Mouse (Mus musculus): ENCODE data around the gene Foxk1. TPM values are rescaled to one million over a fixed set of nuclear protein-coding genes. Genes with fewer than 3 reads are reported as not detected.

The Foxk1 gene
- polyA plus RNA-seq, 1 experiment: 58.0 TPM

- Histone ChIP-seq H3K27ac (ENCODE audit: insufficient read depth, low read depth, low read length) (no peak overlapping the region), H3K27me3 (ENCODE audit: control insufficient read depth, insufficient read depth, low read length) (no peaks in the 10 kb centered on the region), H3K4me1 (ENCODE audit: control insufficient read depth, insufficient read depth, insufficient read length, low read length) (peaks cover 1% of the 10 kb centered on the region; the same call in 1 of the 2 replicates), H3K36me3 (ENCODE audit: control insufficient read depth, insufficient read depth, low read length) (peaks cover 63% of the 10 kb centered on the region), H3K4me3 (ENCODE audit: low read depth, low read length) (no peak overlapping the region)
- 25% methylated on average over 1 of the region's 1 CpGs for WGBS
- TF ChIP-seq POLR2A (IDR thresholded peaks at IDR 0.05; ENCODE audit: low read depth, low read length) (no peak), CTCF (IDR thresholded peaks at IDR 0.05; ENCODE audit: extremely low read depth, insufficient read length, insufficient replicate concordance, low read depth, low read length) (no peak)
These were observed 50.5 kb downstream of the Foxk1 start for GRCm38 (mm10) chr5:142451759-142452158.

GRCm38 (mm10) chr5:142453742-142454141, 52.4 kb downstream of the Foxk1 start:
- TF ChIP-seq CTCF (IDR thresholded peaks at IDR 0.05; ENCODE audit: extremely low read depth, insufficient read length, insufficient replicate concordance, low read depth, low read length) (no peak), POLR2A (IDR thresholded peaks at IDR 0.05; ENCODE audit: low read depth, low read length) (no peak)
- WGBS: 94% methylated on average over 13 of the region's 13 CpGs

GRCm38 (mm10) chr5:142456318-142456717, 55.0 kb downstream of the Foxk1 start:
- H3K36me3 ChIP-seq (ENCODE audit: control insufficient read depth, insufficient read depth, low read length): peaks cover 62% of the 10 kb centered on the region
- WGBS: 79% methylated on average over 15 of the region's 15 CpGs
- H3K4me3 ChIP-seq (ENCODE audit: low read depth, low read length): no peak overlapping the region
- H3K27me3 ChIP-seq (ENCODE audit: control insufficient read depth, insufficient read depth, low read length): no peaks in the 10 kb centered on the region
- H3K4me1 ChIP-seq (ENCODE audit: control insufficient read depth, insufficient read depth, insufficient read length, low read length): no peaks in the 10 kb centered on the region
- TF ChIP-seq CTCF (IDR thresholded peaks at IDR 0.05; ENCODE audit: extremely low read depth, insufficient read length, insufficient replicate concordance, low read depth, low read length) (no peak), POLR2A (IDR thresholded peaks at IDR 0.05; ENCODE audit: low read depth, low read length) (no peak)
- no peak overlapping the region for H3K27ac ChIP-seq (ENCODE audit: insufficient read depth, low read depth, low read length)

More at GRCm38 (mm10) chr5:142453742-142454141, 52.4 kb downstream of the Foxk1 start:
- H3K4me1 ChIP-seq (ENCODE audit: control insufficient read depth, insufficient read depth, insufficient read length, low read length): no peaks in the 10 kb centered on the region
- no peak overlapping the region for H3K4me3 ChIP-seq (ENCODE audit: low read depth, low read length)
- no peaks in the 10 kb centered on the region for H3K27me3 ChIP-seq (ENCODE audit: control insufficient read depth, insufficient read depth, low read length)
- H3K36me3 ChIP-seq (ENCODE audit: control insufficient read depth, insufficient read depth, low read length): peaks cover 81% of the 10 kb centered on the region
- no peak overlapping the region for H3K27ac ChIP-seq (ENCODE audit: insufficient read depth, low read depth, low read length)

GRCm38 (mm10) chr5:142457345-142457744, 56.0 kb downstream of the Foxk1 start:
- Histone ChIP-seq H3K4me1 (ENCODE audit: control insufficient read depth, insufficient read depth, insufficient read length, low read length) (no peaks in the 10 kb centered on the region), H3K27me3 (ENCODE audit: control insufficient read depth, insufficient read depth, low read length) (no peaks in the 10 kb centered on the region), H3K36me3 (ENCODE audit: control insufficient read depth, insufficient read depth, low read length) (peaks cover 60% of the 10 kb centered on the region), H3K27ac (ENCODE audit: insufficient read depth, low read depth, low read length) (no peak overlapping the region), H3K4me3 (ENCODE audit: low read depth, low read length) (no peak overlapping the region)
- 75% methylated on average over 10 of the region's 10 CpGs for WGBS
- TF ChIP-seq POLR2A (IDR thresholded peaks at IDR 0.05; ENCODE audit: low read depth, low read length) (no peak), CTCF (IDR thresholded peaks at IDR 0.05; ENCODE audit: extremely low read depth, insufficient read length, insufficient replicate concordance, low read depth, low read length) (no peak)

- peaks cover 46% of the 10 kb centered on the region for H3K36me3 ChIP-seq (ENCODE audit: control insufficient read depth, insufficient read depth, low read length)
- no peaks in the 10 kb centered on the region for H3K27me3 ChIP-seq (ENCODE audit: control insufficient read depth, insufficient read depth, low read length)
- 80% methylated on average over 17 of the region's 17 CpGs for WGBS
- TF ChIP-seq CTCF (IDR thresholded peaks at IDR 0.05; ENCODE audit: extremely low read depth, insufficient read length, insufficient replicate concordance, low read depth, low read length) (no peak), POLR2A (IDR thresholded peaks at IDR 0.05; ENCODE audit: low read depth, low read length) (no peak)
- H3K4me3 ChIP-seq (ENCODE audit: low read depth, low read length): no peak overlapping the region
- H3K27ac ChIP-seq (ENCODE audit: insufficient read depth, low read depth, low read length): no peak overlapping the region
- H3K4me1 ChIP-seq (ENCODE audit: control insufficient read depth, insufficient read depth, insufficient read length, low read length): no peaks in the 10 kb centered on the region
These were observed 57.7 kb downstream of the Foxk1 start for GRCm38 (mm10) chr5:142458791-142459557.

- TF ChIP-seq CTCF (IDR thresholded peaks at IDR 0.05; ENCODE audit: extremely low read depth, insufficient read length, insufficient replicate concordance, low read depth, low read length) (no peak), POLR2A (IDR thresholded peaks at IDR 0.05; ENCODE audit: low read depth, low read length) (no peak)
- Histone ChIP-seq H3K27ac (ENCODE audit: insufficient read depth, low read depth, low read length) (no peak overlapping the region), H3K4me3 (ENCODE audit: low read depth, low read length) (no peak overlapping the region), H3K4me1 (ENCODE audit: control insufficient read depth, insufficient read depth, insufficient read length, low read length) (peaks cover 2% of the 10 kb centered on the region; the same call in 1 of the 2 replicates), H3K36me3 (ENCODE audit: control insufficient read depth, insufficient read depth, low read length) (peaks cover 40% of the 10 kb centered on the region), H3K27me3 (ENCODE audit: control insufficient read depth, insufficient read depth, low read length) (no peaks in the 10 kb centered on the region)
- WGBS: 72% methylated on average over 5 of the region's 5 CpGs
These were observed 58.5 kb downstream of the Foxk1 start for GRCm38 (mm10) chr5:142459834-142460233.

GRCm38 (mm10) chr5:142461942-142462640, 60.8 kb downstream of the Foxk1 start:
- no peak for TF ChIP-seq POLR2A (IDR thresholded peaks at IDR 0.05; ENCODE audit: low read depth, low read length)
- TF ChIP-seq CTCF (IDR thresholded peaks at IDR 0.05; ENCODE audit: extremely low read depth, insufficient read length, insufficient replicate concordance, low read depth, low read length): no peak
- WGBS: 98% methylated on average over 7 of the region's 7 CpGs
- H3K27ac ChIP-seq (ENCODE audit: insufficient read depth, low read depth, low read length): no peak overlapping the region
- peaks cover 3% of the 10 kb centered on the region; the same call in 1 of the 2 replicates for H3K4me1 ChIP-seq (ENCODE audit: control insufficient read depth, insufficient read depth, insufficient read length, low read length)
- no peaks in the 10 kb centered on the region for H3K27me3 ChIP-seq (ENCODE audit: control insufficient read depth, insufficient read depth, low read length)
- H3K36me3 ChIP-seq (ENCODE audit: control insufficient read depth, insufficient read depth, low read length): peaks cover 20% of the 10 kb centered on the region
- no peak overlapping the region for H3K4me3 ChIP-seq (ENCODE audit: low read depth, low read length)

Measured in small intestine, adult 2 months (tissue).